Mouse (Mus musculus) kidney, adult 2 months (tissue): ENCODE measurements around the gene Gnb1.

Experiments
- CTCF ChIP-seq: fragments of 200-500 bp; conservative IDR thresholded peaks from 2 replicates; pipeline ENCODE4 v1.5.1; 2011; ENCODE audit warnings: low read depth, mild to moderate bottlenecking, control low read depth, low read length, moderate library complexity, mixed read lengths; ENCODE audit not compliant: insufficient read depth, insufficient read length
- POLR2A ChIP-seq: fragments of 200-500 bp; IDR thresholded peaks from one replicate; pipeline ENCODE4 v1.6.1; 2011; ENCODE audit warnings: low read depth, low read length, control low read depth

DNA sequence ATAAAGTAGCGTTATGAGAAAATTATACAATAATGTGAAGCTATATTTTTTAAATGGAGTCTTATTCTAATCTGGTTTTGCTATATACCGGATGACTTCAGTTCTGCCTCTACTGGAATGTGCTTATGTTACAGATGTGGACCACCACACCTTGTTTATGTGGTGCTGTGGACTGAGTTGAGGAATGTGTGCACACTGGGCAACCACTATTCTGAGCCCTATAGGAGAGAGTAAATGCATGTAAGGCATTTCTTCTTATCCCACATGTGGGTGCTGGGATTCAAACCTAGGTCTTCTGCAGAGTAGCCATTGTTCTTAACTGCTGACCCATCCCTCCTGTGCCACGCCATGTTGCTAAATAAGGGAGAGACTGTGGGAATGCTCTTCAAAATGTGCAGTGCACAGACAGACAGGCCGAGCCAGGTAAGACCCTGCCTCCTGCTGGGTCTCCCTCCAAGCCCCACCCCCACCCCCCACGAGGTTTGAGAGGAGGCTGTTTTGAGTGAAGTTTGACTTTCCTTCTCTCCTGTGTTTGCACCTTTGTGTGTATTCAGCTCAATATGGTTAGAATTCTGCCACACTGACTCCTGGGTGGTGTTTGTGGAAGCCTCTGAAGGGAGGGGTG is 14.6 kb downstream of the Gnb1 start:
- no peak for TF ChIP-seq CTCF
- no peak for TF ChIP-seq POLR2A
